Mouse (Mus musculus) MEL (cell line): ENCODE results near the gene Tesc. TPM values are rescaled to one million over a fixed set of nuclear protein-coding genes. Genes with fewer than 3 reads are reported as not detected.

Experiments used
- DNase-seq: peaks from one replicate; pipeline ENCODE4 v3.0.0; 2011; ENCODE audit warnings: low read depth, low spot score
- H3K27ac ChIP-seq: 2 replicates; pipeline ENCODE4 v1.5.1; 2012; ENCODE audit warnings: low read depth, mild to moderate bottlenecking, control low read depth, low read length, moderate library complexity; ENCODE audit not compliant: control insufficient read depth
- H3K27me3 ChIP-seq, 2 experiments: fragments of 150-350 bp in 1 of 2; sonication (generic) in 1 of 2; 2 replicates each; pipeline ENCODE4 v1.6.1; 2012; ENCODE audit warnings: low read length in 2 of 2, mild to moderate bottlenecking in 2 of 2, improper control_type of control experiment in 1 of 2, moderate library complexity in 1 of 2; ENCODE audit not compliant: insufficient read depth in 2 of 2, control insufficient read depth in 1 of 2
- H3K36me3 ChIP-seq, 2 experiments: 2 replicates each; pipeline ENCODE4 v1.6.1; 2012 to 2014; ENCODE audit warnings: low read length in 2 of 2, improper control_type of control experiment in 1 of 2, inconsistent platforms in 1 of 2, mild to moderate bottlenecking in 1 of 2; ENCODE audit not compliant: insufficient read depth in 2 of 2, control insufficient read depth in 1 of 2
- H3K4me1 ChIP-seq, 2 experiments: fragments of 150-350 bp in 1 of 2; sonication (generic) in 1 of 2; 2 replicates each; pipeline ENCODE4 v1.6.1; 2012; ENCODE audit warnings: low read length in 2 of 2, improper control_type of control experiment in 1 of 2, mild to moderate bottlenecking in 1 of 2; ENCODE audit not compliant: insufficient read depth in 2 of 2, control insufficient read depth in 1 of 2
- H3K4me3 ChIP-seq, 2 experiments: fragments of 150-350 bp in 1 of 2; sonication (generic) in 1 of 2; 2 replicates each; pipeline ENCODE4 v1.5.1; 2012; ENCODE audit warnings: low read depth in 2 of 2, low read length in 2 of 2, mild to moderate bottlenecking in 2 of 2, moderate library complexity in 2 of 2, control low read depth in 1 of 2, improper control_type of control experiment in 1 of 2; ENCODE audit not compliant: control insufficient read depth in 1 of 2, insufficient read depth in 1 of 2
- H3K79me2 ChIP-seq: 2 replicates; pipeline ENCODE4 v1.6.1; 2012; ENCODE audit warnings: mild to moderate bottlenecking, low read length, moderate library complexity; ENCODE audit not compliant: control insufficient read depth, poor library complexity, insufficient read depth
- H3K9ac ChIP-seq: 2 replicates; pipeline ENCODE4 v1.6.1; 2012; ENCODE audit warnings: low read depth, mild to moderate bottlenecking, control low read depth, low read length, moderate library complexity; ENCODE audit not compliant: control insufficient read depth, poor library complexity, severe bottlenecking
- H3K9me3 ChIP-seq: fragments of 150-350 bp; sonication (generic); replicated peaks from 2 replicates; pipeline ENCODE4 v1.6.1; 2012; ENCODE audit warnings: mild to moderate bottlenecking, low read length, improper control_type of control experiment, moderate library complexity; ENCODE audit not compliant: insufficient read depth
- CHD1 ChIP-seq: IDR thresholded peaks from 2 replicates; pipeline ENCODE4 v1.6.1; 2012; ENCODE audit warnings: low read depth, mild to moderate bottlenecking, inconsistent platforms, low read length, improper control_type of control experiment
- CHD2 ChIP-seq: IDR thresholded peaks from 2 replicates; pipeline ENCODE4 v1.6.1; 2011; ENCODE audit warnings: low read length, improper control_type of control experiment
- ELF1 ChIP-seq: IDR thresholded peaks from 2 replicates; pipeline ENCODE4 v1.6.1; 2014; ENCODE audit warnings: low read depth, mild to moderate bottlenecking, inconsistent platforms, low read length, improper control_type of control experiment, moderate library complexity
- EP300 ChIP-seq, 2 experiments: IDR thresholded peaks; 2 replicates each; pipeline ENCODE4 v1.6.1; 2011; ENCODE audit warnings: improper control_type of control experiment in 2 of 2, low read length in 2 of 2, low read depth in 1 of 2, mild to moderate bottlenecking in 1 of 2
- GABPA ChIP-seq: IDR thresholded peaks from 2 replicates; pipeline ENCODE4 v1.6.1; 2012; ENCODE audit warnings: low read depth, mild to moderate bottlenecking, inconsistent platforms, low read length, improper control_type of control experiment, moderate library complexity
- GATA1 ChIP-seq: IDR thresholded peaks from 2 replicates; pipeline ENCODE4 v1.6.1; 2011; ENCODE audit warnings: low read depth, low read length, improper control_type of control experiment
- MAFK ChIP-seq: IDR thresholded peaks from 2 replicates; pipeline ENCODE4 v1.6.1; 2011; ENCODE audit warnings: low read depth, mild to moderate bottlenecking, low read length, improper control_type of control experiment, borderline replicate concordance
- MEF2A ChIP-seq: IDR thresholded peaks from 2 replicates; pipeline ENCODE4 v1.6.1; 2014; ENCODE audit warnings: low read depth, mild to moderate bottlenecking, inconsistent platforms, low read length, improper control_type of control experiment; ENCODE audit not compliant: poor library complexity, insufficient replicate concordance, severe bottlenecking; ENCODE audit errors: extremely low read depth
- MXI1 ChIP-seq: IDR thresholded peaks from 2 replicates; pipeline ENCODE4 v1.6.1; 2011; ENCODE audit warnings: mild to moderate bottlenecking, low read depth, low read length, improper control_type of control experiment
- MYB ChIP-seq: IDR thresholded peaks from 2 replicates; pipeline ENCODE4 v1.6.1; 2011; ENCODE audit warnings: mild to moderate bottlenecking, low read depth, low read length, improper control_type of control experiment
- MYC ChIP-seq: IDR thresholded peaks from 2 replicates; pipeline ENCODE4 v1.6.1; 2011; ENCODE audit warnings: low read depth, mild to moderate bottlenecking, low read length, improper control_type of control experiment, moderate library complexity
- NELFE ChIP-seq: IDR thresholded peaks from 2 replicates; pipeline ENCODE4 v1.6.1; 2011; ENCODE audit warnings: low read depth, low read length, improper control_type of control experiment
- NRF1 ChIP-seq: IDR thresholded peaks from 2 replicates; pipeline ENCODE4 v1.6.1; 2014; ENCODE audit warnings: low read depth, mild to moderate bottlenecking, inconsistent platforms, low read length, improper control_type of control experiment, moderate library complexity; ENCODE audit not compliant: poor library complexity, insufficient read depth, severe bottlenecking
- POLR2A ChIP-seq, 2 experiments: IDR thresholded peaks; 2 replicates each; pipeline ENCODE4 v1.6.1; 2011 to 2012; ENCODE audit warnings: low read length in 2 of 2, mild to moderate bottlenecking in 2 of 2, control low read depth in 1 of 2, improper control_type of control experiment in 1 of 2, low read depth in 1 of 2, moderate library complexity in 1 of 2; ENCODE audit not compliant: control insufficient read depth in 1 of 2, insufficient read depth in 1 of 2, poor library complexity in 1 of 2
- POLR2AphosphoS2 ChIP-seq: IDR thresholded peaks from 2 replicates; pipeline ENCODE4 v1.6.1; 2011; ENCODE audit warnings: low read length, improper control_type of control experiment
- POLR2AphosphoS5 ChIP-seq: IDR thresholded peaks from 2 replicates; pipeline ENCODE4 v1.6.1; 2012; ENCODE audit warnings: low read depth, borderline replicate concordance, mild to moderate bottlenecking, inconsistent platforms, low read length, moderate library complexity, mixed read lengths
- RAD21 ChIP-seq: IDR thresholded peaks from 2 replicates; pipeline ENCODE4 v1.6.1; 2011; ENCODE audit warnings: mild to moderate bottlenecking, low read depth, low read length, improper control_type of control experiment
- RCOR1 ChIP-seq: IDR thresholded peaks from 2 replicates; pipeline ENCODE4 v1.6.1; 2012; ENCODE audit warnings: low read depth, mild to moderate bottlenecking, inconsistent platforms, low read length, improper control_type of control experiment
- SIN3A ChIP-seq: IDR thresholded peaks from 2 replicates; pipeline ENCODE4 v1.6.1; 2012; ENCODE audit warnings: low read length, improper control_type of control experiment, inconsistent platforms
- TAL1 ChIP-seq: IDR thresholded peaks from 2 replicates; pipeline ENCODE4 v1.6.1; 2012; ENCODE audit warnings: mild to moderate bottlenecking, inconsistent platforms, low read length, moderate library complexity, mixed read lengths
- TCF12 ChIP-seq: IDR thresholded peaks from 2 replicates; pipeline ENCODE4 v1.6.1; 2014; ENCODE audit warnings: low read depth, mild to moderate bottlenecking, inconsistent platforms, low read length, improper control_type of control experiment, moderate library complexity
- USF1 ChIP-seq: IDR thresholded peaks from 2 replicates; pipeline ENCODE4 v1.6.1; 2014; ENCODE audit warnings: low read depth, mild to moderate bottlenecking, inconsistent platforms, low read length, improper control_type of control experiment, moderate library complexity
- ZC3H11A ChIP-seq: IDR thresholded peaks from 2 replicates; pipeline ENCODE4 v1.6.1; 2012; ENCODE audit warnings: low read depth, mild to moderate bottlenecking, inconsistent platforms, low read length, improper control_type of control experiment
- polyA plus RNA-seq, 2 experiments: library from polyadenylated mRNA; stranded (reverse) in 1 of 2; unstranded in 1 of 2; fragments of >175 nt in 1 of 2; fragments of >200 nt in 1 of 2; gene quantifications; 2 replicates each; pipeline versions ENCODE4 v1.2.1 to v1.2.4; 2012; ENCODE audit warnings: low replicate concordance in 2 of 2, low read depth in 1 of 2; ENCODE audit not compliant: insufficient read length in 2 of 2, insufficient read depth in 1 of 2, missing spikeins in 1 of 2
- total RNA-seq: library from RNA; depleted of rRNA; stranded (reverse); fragments of 300-350 nt; gene quantifications from 2 replicates; pipeline ENCODE4 v1.2.3, GENCODE M21; 2012

Gene Tesc
- total and polyA plus RNA-seq, 3 experiments: 0.07 TPM; not detected in 2

- no peaks in the 10 kb centered on the region for H3K27me3 ChIP-seq
- no peak for DNase-seq
- H3K4me3 ChIP-seq: no peak overlapping the region
- no peaks in the 10 kb centered on the region for H3K4me1 ChIP-seq
- no peak overlapping the region for H3K9ac ChIP-seq
- TF ChIP-seq NELFE (no peak), MYC (no peak), MEF2A (no peak), MAFK (no peak), TAL1 (no peak), POLR2AphosphoS2 (no peak), POLR2A (IDR thresholded peaks at IDR 0.05; ENCODE audit: control insufficient read depth in 1 of 2, insufficient read depth in 1 of 2, low read depth in 1 of 2, low read length in 2 of 2, poor library complexity in 1 of 2) (no peak), USF1 (no peak), RCOR1 (no peak)
- TF ChIP-seq, all 39 proteins: peak for 0
- no peak overlapping the region for H3K27ac ChIP-seq
- no peaks in the 10 kb centered on the region for H3K36me3 ChIP-seq
- H3K79me2 ChIP-seq: no peaks in the 10 kb centered on the region
- H3K9me3 ChIP-seq: no peaks in the 10 kb centered on the region
Measured at GRCm38 (mm10) chr5:118099069-118099869, 71.7 kb downstream of the Tesc start.

GRCm38 (mm10) chr5:118099870-118100478 lies 72.4 kb downstream of the Tesc start:
- Histone ChIP-seq H3K27me3 (no peaks in the 10 kb centered on the region), H3K4me3 (no peak overlapping the region), H3K4me1 (no peaks in the 10 kb centered on the region), H3K9me3 (no peaks in the 10 kb centered on the region), H3K79me2 (no peaks in the 10 kb centered on the region), H3K27ac (no peak overlapping the region), H3K36me3 (no peaks in the 10 kb centered on the region), H3K9ac (no peak overlapping the region)
- no peak for DNase-seq
- TF ChIP-seq GATA1 (no peak), ELF1 (no peak), MYC (no peak), POLR2AphosphoS5 (no peak), EP300 (IDR thresholded peaks at IDR 0.05; ENCODE audit: low read depth in 1 of 2, low read length in 2 of 2) (no peak), SIN3A (no peak), CHD2 (no peak), NRF1 (no peak), POLR2A (IDR thresholded peaks at IDR 0.05; ENCODE audit: control insufficient read depth in 1 of 2, insufficient read depth in 1 of 2, low read depth in 1 of 2, low read length in 2 of 2, poor library complexity in 1 of 2) (no peak), ZC3H11A (no peak), TAL1 (no peak), MXI1 (no peak), CHD1 (no peak), RCOR1 (no peak), MYB (no peak), TCF12 (no peak), POLR2AphosphoS2 (no peak), RAD21 (no peak), GABPA (no peak)
